Mouse (Mus musculus) kidney, embryonic 14.5 days (tissue): ENCODE measurements around the gene Zranb2. TPM values are rescaled to one million over a fixed set of nuclear protein-coding genes. Genes with fewer than 3 reads are reported as not detected.

Experiments
- ATAC-seq: fragments of 200-750 bp; cut with Nextera tagmentation; 2 replicates; pipeline ENCODE4 v1.8.0; 2017; ENCODE audit warnings: moderate number of reproducible peaks, mild to moderate bottlenecking, moderate TSS enrichment, moderate library complexity; ENCODE audit not compliant: low FRiP score, low TSS enrichment
- H3K27ac ChIP-seq: fragments of 300-500 bp; sonication (generic); 2 replicates; pipeline ENCODE4 v1.5.1; 2014; ENCODE audit warnings: low read depth, mild to moderate bottlenecking, low read length, moderate library complexity, mixed read lengths
- H3K27me3 ChIP-seq: fragments of 300-500 bp; sonication (generic); 2 replicates; pipeline ENCODE4 v1.6.1; 2014; ENCODE audit warnings: mild to moderate bottlenecking, low read length; ENCODE audit not compliant: control insufficient read depth, insufficient read depth
- H3K36me3 ChIP-seq: fragments of 300-500 bp; sonication (generic); 2 replicates; pipeline ENCODE4 v1.6.1; 2014; ENCODE audit warnings: low read length, mixed read lengths; ENCODE audit not compliant: control insufficient read depth, insufficient read depth
- H3K4me1 ChIP-seq: fragments of 300-500 bp; sonication (generic); 2 replicates; pipeline ENCODE4 v1.6.1; 2014; ENCODE audit warnings: low read length, mixed read lengths; ENCODE audit not compliant: control insufficient read depth, insufficient read depth
- H3K4me2 ChIP-seq: fragments of 300-500 bp; sonication (generic); replicated peaks from 2 replicates; pipeline ENCODE4 v1.6.1; 2014; ENCODE audit warnings: low read depth, mild to moderate bottlenecking, low read length
- H3K4me3 ChIP-seq: fragments of 300-500 bp; sonication (generic); 2 replicates; pipeline ENCODE4 v1.5.1; 2014; ENCODE audit warnings: mild to moderate bottlenecking, low read length
- H3K9ac ChIP-seq: fragments of 300-500 bp; sonication (generic); 2 replicates; pipeline ENCODE4 v1.6.1; 2014; ENCODE audit warnings: low read depth, mild to moderate bottlenecking, low read length, moderate library complexity
- H3K9me3 ChIP-seq: fragments of 300-500 bp; sonication (generic); 2 replicates; pipeline ENCODE4 v1.6.1; 2016; ENCODE audit warnings: low read length; ENCODE audit not compliant: control insufficient read depth
- WGBS: fragments of 180-500 bp; shearing (Covaris S2); extraction: QIAGEN DNeasy Blood & Tissue Kit; methylation state at CpG from one replicate; pipeline ENCODE4 v1.1.7; 2014; 5-methylcytosine and 5-hydroxymethylcytosine counted together
- polyA plus RNA-seq: library from polyadenylated mRNA; unstranded; fragments of >200 nt; fragmentation: Nextera tagmentation; extraction: Ambion mirVana; gene quantifications from 2 replicates; pipeline ENCODE4 v1.2.1, GENCODE M21; 2014

Zranb2 gene
- polyA plus RNA-seq, 1 experiment from 2014 or later: 119 TPM

- ATAC-seq: peak; percentile 53
- 3% methylated on average over 15 of the region's 15 CpGs for WGBS
- Histone ChIP-seq H3K36me3 (peaks cover 22% of the 10 kb centered on the region), H3K27me3 (peaks cover 24% of the 10 kb centered on the region), H3K9me3 (no peaks in the 10 kb centered on the region; the same call in 1 of the 2 replicates), H3K4me2 (peak overlapping the region; percentile 87), H3K9ac (peak overlapping the region; percentile 95), H3K27ac (peak overlapping the region; percentile 94), H3K4me3 (peak overlapping the region; percentile 91), H3K4me1 (0 out of 2 replicates have a peak, but pooled peaks cover 2% of the 10 kb centered on the region)
Measured at GRCm38 (mm10) chr3:157534786-157535415, 941 bp downstream of the Zranb2 start.

- WGBS: 96% methylated on average over 2 of the region's 2 CpGs
- Histone ChIP-seq H3K4me1 (no peaks in the 10 kb centered on the region), H3K4me2 (no peak overlapping the region), H3K27me3 (no peaks in the 10 kb centered on the region), H3K4me3 (no peak overlapping the region), H3K9ac (no peak overlapping the region), H3K27ac (no peak overlapping the region), H3K36me3 (peaks cover 50% of the 10 kb centered on the region), H3K9me3 (no peaks in the 10 kb centered on the region)
- no peak for ATAC-seq
Measured at GRCm38 (mm10) chr3:157549323-157549722, 15.4 kb downstream of the Zranb2 start.

GRCm38 (mm10) chr3:157549758-157550600 is 16.0 kb downstream of the Zranb2 start:
- Histone ChIP-seq H3K4me1 (no peaks in the 10 kb centered on the region), H3K9ac (no peak overlapping the region), H3K4me2 (no peak overlapping the region), H3K9me3 (no peaks in the 10 kb centered on the region), H3K27ac (no peak overlapping the region), H3K27me3 (no peaks in the 10 kb centered on the region), H3K36me3 (peaks cover 47% of the 10 kb centered on the region), H3K4me3 (no peak overlapping the region)
- no peak for ATAC-seq
- WGBS: 94% methylated on average over 3 of the region's 3 CpGs

- 11% methylated on average over 2 of the region's 2 CpGs for WGBS
- Histone ChIP-seq H3K9ac (no peak overlapping the region), H3K4me2 (no peak overlapping the region), H3K27ac (no peak overlapping the region), H3K27me3 (peaks cover 32% of the 10 kb centered on the region), H3K4me3 (no peak overlapping the region), H3K4me1 (no peaks in the 10 kb centered on the region), H3K36me3 (no peaks in the 10 kb centered on the region), H3K9me3 (no peaks in the 10 kb centered on the region)
- no peak for ATAC-seq
Measured at GRCm38 (mm10) chr3:157565196-157565595, 31.2 kb downstream of the Zranb2 start.

GRCm38 (mm10) chr3:157566725-157567565 is 33.0 kb downstream of the Zranb2 start, which contains the start of gene Ptger3:
TSS of gene Ptger3 (plus strand) at chr3:157566892.
- Histone ChIP-seq H3K4me3 (peak within 1 kb of the TSS; percentile 49), H3K36me3 (no peaks in the 10 kb centered on the region), H3K27me3 (peaks cover 32% of the 10 kb centered on the region), H3K4me1 (no peaks in the 10 kb centered on the region), H3K27ac (no peak within 1 kb of the TSS), H3K9me3 (no peaks in the 10 kb centered on the region), H3K4me2 (peak within 1 kb of the TSS; percentile 80), H3K9ac (peak within 1 kb of the TSS; percentile 42)
- 2% methylated on average over 81 of the region's 84 CpGs for WGBS
- peak; percentile 87 for ATAC-seq

- Histone ChIP-seq H3K4me1 (no peaks in the 10 kb centered on the region), H3K9me3 (no peaks in the 10 kb centered on the region), H3K27me3 (peaks cover 32% of the 10 kb centered on the region), H3K9ac (peak overlapping the region; percentile 42), H3K36me3 (no peaks in the 10 kb centered on the region), H3K27ac (no peak overlapping the region), H3K4me2 (peak overlapping the region; percentile 80), H3K4me3 (peak overlapping the region; percentile 49)
- ATAC-seq: 0 out of 2 replicates have a peak, but pooled peaks have one; percentile 38
- 3% methylated on average over 33 of the region's 34 CpGs for WGBS
Measured at GRCm38 (mm10) chr3:157567566-157568132, 33.7 kb downstream of the Zranb2 start.

- H3K9ac ChIP-seq: no peak overlapping the region
- peaks cover 24% of the 10 kb centered on the region for H3K27me3 ChIP-seq
- H3K4me1 ChIP-seq: no peaks in the 10 kb centered on the region
- no peak overlapping the region for H3K4me3 ChIP-seq
- H3K36me3 ChIP-seq: no peaks in the 10 kb centered on the region
- no peak for ATAC-seq
- H3K4me2 ChIP-seq: no peak overlapping the region
- WGBS: 73% methylated on average over 6 of the region's 6 CpGs
- H3K27ac ChIP-seq: no peak overlapping the region
- no peaks in the 10 kb centered on the region for H3K9me3 ChIP-seq
Measured at GRCm38 (mm10) chr3:157572011-157572410, 38.1 kb downstream of the Zranb2 start.

GRCm38 (mm10) chr3:157575441-157576342 is 41.7 kb downstream of the Zranb2 start:
- H3K4me3 ChIP-seq: no peak overlapping the region
- H3K36me3 ChIP-seq: no peaks in the 10 kb centered on the region
- ATAC-seq: no peak
- H3K27ac ChIP-seq: no peak overlapping the region
- 66% methylated on average over 9 of the region's 9 CpGs for WGBS
- no peaks in the 10 kb centered on the region for H3K9me3 ChIP-seq
- no peaks in the 10 kb centered on the region for H3K27me3 ChIP-seq
- H3K4me2 ChIP-seq: no peak overlapping the region
- no peak overlapping the region for H3K9ac ChIP-seq
- no peaks in the 10 kb centered on the region for H3K4me1 ChIP-seq
